Mouse (Mus musculus): ENCODE data around the gene Slc4a4. TPM values are rescaled to one million over a fixed set of nuclear protein-coding genes. Genes with fewer than 3 reads are reported as not detected.

Slc4a4 gene
- polyA plus RNA-seq (2015; fragmentation: Nextera tagmentation; extraction: Ambion mirVana) = 12.2 and 13.4 TPM in 2 replicates

DNA sequence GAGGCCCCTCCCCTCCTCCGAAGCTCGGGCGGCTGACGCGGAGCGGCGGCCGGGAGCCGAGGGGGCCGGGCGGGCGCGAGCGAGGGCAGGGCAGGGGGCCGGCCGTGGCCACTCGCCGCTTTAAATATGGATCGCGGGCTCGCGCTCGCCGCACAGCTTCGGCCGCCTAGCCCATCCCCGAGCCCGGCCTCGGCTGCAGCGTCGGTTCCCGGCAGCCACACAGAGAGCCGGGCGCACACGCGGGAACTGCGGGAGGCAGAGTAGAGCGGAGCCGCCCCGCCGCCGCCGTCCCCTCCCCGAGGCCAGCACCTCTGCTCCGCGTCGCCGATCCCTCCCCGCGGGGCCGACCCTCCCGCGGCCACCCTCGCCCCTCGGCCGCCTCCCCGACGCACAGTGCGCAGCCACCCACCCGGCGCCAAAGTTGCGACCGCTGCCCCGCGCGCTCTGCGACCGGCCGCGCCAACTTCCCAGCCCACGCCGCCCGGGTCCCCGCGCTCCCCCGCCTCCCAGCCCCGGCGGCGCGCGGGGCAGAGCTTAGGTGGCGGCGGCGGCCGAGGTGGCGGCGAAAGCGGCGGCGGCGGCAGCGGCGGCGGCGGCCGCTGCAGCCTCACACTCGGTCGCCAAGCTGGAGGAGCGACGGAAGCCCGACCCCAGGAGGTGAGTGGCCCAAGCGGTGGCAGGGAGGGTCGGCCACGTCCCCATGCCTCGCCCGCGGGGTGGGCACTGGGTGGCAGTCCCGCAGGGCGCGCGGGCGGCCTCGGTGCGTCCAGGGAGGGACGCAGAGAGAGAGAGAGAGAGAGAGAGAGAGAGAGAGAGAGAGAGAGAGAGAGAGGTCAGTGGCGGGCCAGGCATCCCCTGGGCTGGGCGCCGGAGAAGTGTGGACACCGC lies at the start of gene Slc4a4:
Gene Slc4a4 (plus strand): TSS at position 151 of the 888 bp plus-strand sequence.
- Histone ChIP-seq H3K9me3 (replicated peaks) (no peaks in the 10 kb centered on the region), H3K4me3 (replicated peaks) (peak within 1 kb of the TSS; percentile 65), H3K4me1 (peaks cover 15% of the 10 kb centered on the region), H3K27ac (replicated peaks) (peak within 1 kb of the TSS; percentile 33; the same call in 1 of the 2 replicates), H3K27me3 (replicated peaks) (peaks cover 7% of the 10 kb centered on the region; the same call in 1 of the 2 replicates), H3K4me2 (peak within 1 kb of the TSS; percentile 93), H3K36me3 (no peaks in the 10 kb centered on the region), H3K9ac (replicated peaks) (peak within 1 kb of the TSS; percentile 68)
- ATAC-seq (ENCODE audit: low FRiP score) = peak; percentile 81
- 1% methylated on average over 69 of the region's 119 CpGs for WGBS

DNA sequence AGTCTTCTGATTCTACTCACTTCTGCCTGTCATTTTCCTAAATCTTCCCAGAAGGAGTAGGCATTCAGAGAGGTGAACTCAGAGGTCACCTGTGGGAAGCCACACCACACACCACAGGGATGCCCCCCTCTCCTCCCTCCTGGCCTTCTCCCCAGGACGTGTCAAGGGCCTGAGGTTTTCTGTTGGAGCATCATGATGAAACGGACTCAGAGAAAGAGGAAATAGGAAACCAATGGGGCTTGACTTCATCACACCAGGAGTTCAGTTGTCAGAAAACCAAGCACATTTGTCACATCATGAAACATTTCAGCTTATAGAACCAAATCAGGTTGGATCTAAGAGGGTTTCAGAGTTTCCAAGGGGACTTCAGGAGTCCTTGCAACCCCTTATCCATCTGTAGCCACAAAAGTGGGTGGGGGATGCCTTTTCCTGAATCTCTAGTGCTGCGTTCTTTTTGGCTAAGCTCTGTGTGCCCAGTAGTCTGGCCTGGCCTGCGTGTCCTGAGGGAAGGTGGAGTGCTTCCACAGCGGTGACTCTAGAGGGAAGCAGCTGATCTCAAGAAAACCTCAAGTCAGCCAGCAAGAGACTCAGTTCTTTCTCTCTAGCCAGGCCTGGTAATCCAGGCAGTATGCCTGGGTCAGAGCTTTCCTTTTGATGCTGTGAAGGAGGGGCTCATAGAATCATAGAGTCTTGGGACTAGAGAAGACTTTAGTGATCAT lies 46.4 kb upstream of the Slc4a4 start:
- H3K36me3 ChIP-seq = no peaks in the 10 kb centered on the region
- 77% methylated on average over 5 of the region's 5 CpGs for WGBS
- no peaks in the 10 kb centered on the region for H3K27me3 ChIP-seq (replicated peaks)
- ATAC-seq (ENCODE audit: low FRiP score) = no peak
- no peak overlapping the region for H3K27ac ChIP-seq (replicated peaks)
- no peak overlapping the region for H3K4me3 ChIP-seq (replicated peaks)
- no peaks in the 10 kb centered on the region for H3K9me3 ChIP-seq (replicated peaks)
- H3K9ac ChIP-seq (replicated peaks) = no peak overlapping the region
- H3K4me2 ChIP-seq = no peak overlapping the region
- H3K4me1 ChIP-seq = no peaks in the 10 kb centered on the region

DNA sequence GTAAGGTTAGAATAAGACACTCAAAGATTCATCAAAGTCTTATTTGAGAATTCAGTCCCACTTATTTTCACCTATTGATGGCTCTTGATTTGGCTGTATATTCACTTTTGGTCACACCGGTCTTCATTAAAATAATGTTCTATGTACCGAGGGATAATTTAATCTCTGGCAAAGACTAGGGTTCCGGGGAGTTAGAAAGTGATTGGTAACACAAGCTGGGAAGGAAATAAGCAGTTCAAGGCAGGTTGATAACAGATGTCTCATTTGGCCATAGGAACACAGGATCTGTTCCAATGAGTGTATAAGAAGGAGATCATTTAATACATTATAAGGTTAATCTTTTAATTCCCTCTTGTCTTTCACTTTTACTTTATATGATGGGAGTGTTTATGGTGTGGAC lies 29.3 kb upstream of the Slc4a4 start:
- WGBS = 95% methylated on average over 3 of the region's 3 CpGs
- H3K27me3 ChIP-seq (replicated peaks) = no peaks in the 10 kb centered on the region

DNA sequence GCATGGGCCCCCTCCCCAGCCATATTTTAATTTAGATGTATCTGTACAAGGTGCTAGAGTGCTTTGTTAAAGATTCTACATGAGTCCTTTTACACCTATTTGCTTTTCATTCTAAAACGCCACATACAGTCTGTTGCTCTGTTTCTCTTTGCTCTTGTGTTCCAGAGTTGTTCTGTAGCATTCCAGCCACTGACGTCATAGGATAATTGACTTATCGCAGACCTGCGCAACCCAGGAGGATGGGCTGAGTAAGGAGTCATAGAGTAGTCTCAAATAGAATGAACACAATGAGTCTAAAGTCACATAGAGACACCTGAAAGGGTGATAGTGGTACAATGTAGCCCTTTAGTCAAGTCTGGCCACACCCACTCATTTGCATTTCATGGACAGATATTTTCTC lies 28.8 kb upstream of the Slc4a4 start:
- Histone ChIP-seq H3K36me3 (no peaks in the 10 kb centered on the region), H3K9ac (replicated peaks) (no peak overlapping the region), H3K4me1 (no peaks in the 10 kb centered on the region), H3K27me3 (replicated peaks) (no peaks in the 10 kb centered on the region), H3K27ac (replicated peaks) (no peak overlapping the region), H3K9me3 (replicated peaks) (no peaks in the 10 kb centered on the region), H3K4me2 (no peak overlapping the region), H3K4me3 (replicated peaks) (no peak overlapping the region)
- ATAC-seq (ENCODE audit: low FRiP score) = no peak
- 92% methylated on average over 4 of the region's 4 CpGs for whole genome bisulfite sequencing

More for the DNA sequence above, 29.3 kb upstream of the Slc4a4 start:
- no peaks in the 10 kb centered on the region for H3K9me3 ChIP-seq (replicated peaks)
- H3K36me3 ChIP-seq = no peaks in the 10 kb centered on the region
- H3K4me3 ChIP-seq (replicated peaks) = no peak overlapping the region
- no peaks in the 10 kb centered on the region for H3K4me1 ChIP-seq
- no peak overlapping the region for H3K4me2 ChIP-seq
- H3K9ac ChIP-seq (replicated peaks) = no peak overlapping the region
- H3K27ac ChIP-seq (replicated peaks) = no peak overlapping the region
- ATAC-seq (ENCODE audit: low FRiP score) = no peak

DNA sequence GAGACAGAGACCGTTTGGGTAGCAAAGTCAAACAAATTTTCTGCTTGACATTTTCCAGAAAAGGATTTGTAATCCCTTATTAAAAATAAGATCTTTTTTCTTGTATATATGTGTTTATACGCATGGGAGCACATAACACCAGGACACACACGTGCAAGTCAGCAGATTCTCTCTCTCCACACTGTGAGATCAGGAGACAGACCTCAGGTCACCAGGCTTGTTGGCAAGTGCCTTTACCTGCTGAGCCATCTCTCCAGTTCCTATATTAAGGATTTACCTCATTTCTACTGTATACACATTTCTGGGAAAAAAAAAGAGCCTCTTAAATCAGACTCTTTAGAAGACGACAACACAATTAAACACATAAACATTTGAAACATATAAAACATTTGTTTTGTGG lies 28.4 kb upstream of the Slc4a4 start:
- WGBS = 81% methylated on average over 4 of the region's 4 CpGs
- ATAC-seq (ENCODE audit: low FRiP score) = no peak
- Histone ChIP-seq H3K9me3 (replicated peaks) (no peaks in the 10 kb centered on the region), H3K27ac (replicated peaks) (no peak overlapping the region), H3K9ac (replicated peaks) (no peak overlapping the region), H3K4me1 (no peaks in the 10 kb centered on the region), H3K36me3 (no peaks in the 10 kb centered on the region), H3K4me3 (replicated peaks) (no peak overlapping the region), H3K4me2 (no peak overlapping the region), H3K27me3 (replicated peaks) (no peaks in the 10 kb centered on the region)

DNA sequence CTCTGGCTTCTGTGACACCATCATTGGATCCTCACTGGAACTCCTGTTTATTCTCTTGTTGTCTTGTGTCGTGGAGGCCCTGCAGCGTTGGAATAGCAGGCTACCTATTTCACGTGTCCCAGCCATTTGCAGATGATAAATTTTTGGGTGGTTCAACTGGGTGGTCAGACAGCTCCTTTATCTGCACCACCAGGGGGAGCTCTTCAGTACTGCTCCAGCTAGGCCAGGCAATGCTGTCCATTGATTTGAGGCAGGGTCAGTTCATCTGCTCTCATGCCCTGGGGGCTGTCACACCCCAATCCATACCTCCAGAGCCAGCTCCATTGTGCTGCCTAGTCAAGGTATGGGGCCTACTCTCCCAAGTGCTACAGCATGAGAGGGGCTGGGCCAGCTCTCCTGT lies 24.5 kb upstream of the Slc4a4 start:
- ATAC-seq (ENCODE audit: low FRiP score) = no peak
- H3K4me3 ChIP-seq (replicated peaks) = no peak overlapping the region
- no peaks in the 10 kb centered on the region for H3K4me1 ChIP-seq
- no peak overlapping the region for H3K27ac ChIP-seq (replicated peaks)
- H3K9ac ChIP-seq (replicated peaks) = no peak overlapping the region
- no peak overlapping the region for H3K4me2 ChIP-seq
- H3K36me3 ChIP-seq = no peaks in the 10 kb centered on the region
- 76% methylated on average over 3 of the region's 3 CpGs for WGBS
- no peaks in the 10 kb centered on the region for H3K27me3 ChIP-seq (replicated peaks)
- no peaks in the 10 kb centered on the region for H3K9me3 ChIP-seq (replicated peaks)

DNA sequence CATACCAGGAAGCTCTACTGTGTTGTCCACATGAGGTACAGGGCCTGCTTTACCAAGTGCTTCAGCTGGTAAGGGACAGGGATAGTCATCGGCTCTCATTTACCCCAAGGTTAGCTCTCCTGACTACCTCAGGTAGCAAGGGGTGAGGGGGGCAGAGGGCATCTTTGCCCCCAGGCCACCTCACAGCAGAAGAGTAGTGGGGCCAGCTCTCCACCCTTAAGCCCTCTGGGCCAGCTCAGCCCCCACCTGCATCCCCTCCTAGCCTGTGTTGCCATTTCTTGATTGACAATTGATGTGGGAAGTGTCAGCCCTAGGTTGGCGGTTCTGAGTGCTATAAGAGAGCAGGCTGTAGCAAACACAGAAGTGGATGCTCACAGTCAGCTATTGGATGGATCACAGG lies 23.8 kb upstream of the Slc4a4 start:
- H3K4me3 ChIP-seq (replicated peaks) = no peak overlapping the region
- ATAC-seq (ENCODE audit: low FRiP score) = no peak
- WGBS = 97% methylated on average over 2 of the region's 2 CpGs
- H3K9me3 ChIP-seq (replicated peaks) = no peaks in the 10 kb centered on the region
- no peak overlapping the region for H3K4me2 ChIP-seq
- H3K27ac ChIP-seq (replicated peaks) = no peak overlapping the region
- H3K9ac ChIP-seq (replicated peaks) = no peak overlapping the region
- no peaks in the 10 kb centered on the region for H3K4me1 ChIP-seq
- H3K27me3 ChIP-seq (replicated peaks) = no peaks in the 10 kb centered on the region
- H3K36me3 ChIP-seq = no peaks in the 10 kb centered on the region

DNA sequence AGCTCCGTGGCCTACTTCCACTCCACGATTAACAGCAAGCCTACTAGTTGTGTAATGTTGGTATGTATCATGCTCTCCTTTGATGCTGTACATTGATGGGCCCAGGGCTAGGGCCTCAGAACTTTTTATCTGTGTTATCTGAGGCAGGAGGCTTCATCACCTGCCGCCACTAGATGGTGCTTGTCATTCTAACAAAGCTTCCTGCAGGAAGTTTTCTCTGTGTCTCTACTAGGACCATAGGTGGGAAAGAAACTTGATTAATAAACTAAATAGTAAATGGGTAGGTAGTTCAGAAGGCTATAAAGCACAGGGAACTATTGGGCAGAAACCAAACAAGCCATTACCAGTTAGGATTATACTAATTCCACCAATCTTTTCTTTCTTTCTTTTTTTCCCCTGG lies 2.5 kb upstream of the Slc4a4 start:
- peaks cover 7% of the 10 kb centered on the region; the same call in 1 of the 2 replicates for H3K27me3 ChIP-seq (replicated peaks)
- no peak overlapping the region for H3K4me2 ChIP-seq
- peaks cover 15% of the 10 kb centered on the region for H3K4me1 ChIP-seq
- H3K4me3 ChIP-seq (replicated peaks) = no peak overlapping the region
- 0 out of 2 replicates have a peak, but pooled peaks have one; percentile 18 for ATAC-seq (ENCODE audit: low FRiP score)
- no peaks in the 10 kb centered on the region for H3K36me3 ChIP-seq
- H3K27ac ChIP-seq (replicated peaks) = no peak overlapping the region
- no peaks in the 10 kb centered on the region for H3K9me3 ChIP-seq (replicated peaks)
- 23% methylated on average over 3 of the region's 3 CpGs for WGBS
- no peak overlapping the region for H3K9ac ChIP-seq (replicated peaks)

DNA sequence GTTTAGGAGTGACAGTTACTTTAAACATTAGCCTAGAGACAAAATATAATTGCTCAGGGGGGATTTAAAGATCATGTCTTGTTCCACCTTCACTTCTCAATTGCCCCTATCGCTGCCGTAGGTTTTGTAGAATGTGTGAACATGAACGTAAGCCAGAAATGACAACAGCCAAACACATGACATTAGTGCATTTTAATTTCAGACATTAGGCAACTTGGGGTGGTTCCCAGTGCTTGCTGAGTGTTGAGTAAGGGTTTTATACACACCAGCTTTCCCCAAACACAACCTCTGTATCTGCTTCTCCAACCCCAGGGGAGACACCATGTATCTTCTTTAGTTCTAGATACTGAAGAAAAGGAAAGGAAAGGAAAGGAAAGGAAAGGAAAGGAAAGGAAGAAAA lies 1.1 kb upstream of the Slc4a4 start:
- peaks cover 15% of the 10 kb centered on the region for H3K4me1 ChIP-seq
- H3K4me2 ChIP-seq = no peak overlapping the region
- peaks cover 7% of the 10 kb centered on the region; the same call in 1 of the 2 replicates for H3K27me3 ChIP-seq (replicated peaks)
- no peaks in the 10 kb centered on the region for H3K9me3 ChIP-seq (replicated peaks)
- ATAC-seq (ENCODE audit: low FRiP score) = no peak
- H3K9ac ChIP-seq (replicated peaks) = no peak overlapping the region
- H3K36me3 ChIP-seq = no peaks in the 10 kb centered on the region
- WGBS = 85% methylated on average over 3 of the region's 3 CpGs
- H3K27ac ChIP-seq (replicated peaks) = no peak overlapping the region
- no peak overlapping the region for H3K4me3 ChIP-seq (replicated peaks)

DNA sequence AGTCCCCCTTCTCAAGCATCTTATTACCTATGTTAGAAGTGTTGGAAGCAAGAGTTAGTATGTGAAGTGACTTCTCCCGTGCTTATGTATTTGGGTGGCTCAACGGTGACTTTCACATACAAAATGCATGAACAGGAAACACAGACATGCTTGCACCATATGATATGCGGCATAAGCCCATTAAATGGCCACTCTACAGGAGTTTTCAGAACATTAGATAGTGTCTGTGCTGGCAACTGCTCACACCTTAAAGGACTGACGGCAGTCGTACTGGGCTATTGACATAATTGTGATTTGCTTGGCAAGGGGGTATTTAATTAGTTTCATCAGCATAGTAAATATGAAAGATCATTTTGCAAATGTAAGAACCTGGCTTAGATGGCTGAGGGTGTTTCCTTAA lies 674 bp upstream of the Slc4a4 start:
- no peak overlapping the region for H3K27ac ChIP-seq (replicated peaks)
- H3K4me1 ChIP-seq = peaks cover 15% of the 10 kb centered on the region
- H3K4me2 ChIP-seq = peak overlapping the region; percentile 93
- ATAC-seq (ENCODE audit: low FRiP score) = no peak
- peaks cover 7% of the 10 kb centered on the region; the same call in 1 of the 2 replicates for H3K27me3 ChIP-seq (replicated peaks)
- no peaks in the 10 kb centered on the region for H3K36me3 ChIP-seq
- no peak overlapping the region for H3K9ac ChIP-seq (replicated peaks)
- WGBS = 52% methylated on average over 5 of the region's 5 CpGs
- peak overlapping the region; percentile 65 for H3K4me3 ChIP-seq (replicated peaks)
- H3K9me3 ChIP-seq (replicated peaks) = no peaks in the 10 kb centered on the region

DNA sequence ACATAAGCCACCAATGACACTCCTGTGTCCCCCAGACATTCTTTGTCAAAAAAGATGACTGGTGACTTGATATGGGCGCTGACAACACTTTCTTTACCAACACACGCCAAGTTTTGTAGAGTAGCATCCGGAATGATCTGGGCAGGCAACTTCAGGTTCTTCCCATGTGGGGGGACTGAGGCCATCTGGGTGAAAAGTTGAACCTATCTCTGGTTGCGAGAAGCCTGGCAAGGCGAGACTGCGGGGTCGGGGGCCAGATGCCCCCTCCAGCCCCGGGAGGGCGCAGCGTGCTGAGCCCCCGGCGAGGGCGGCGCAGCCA lies 310 bp upstream of the Slc4a4 start:
- Histone ChIP-seq H3K4me1 (peaks cover 15% of the 10 kb centered on the region), H3K27me3 (replicated peaks) (peaks cover 7% of the 10 kb centered on the region; the same call in 1 of the 2 replicates), H3K36me3 (no peaks in the 10 kb centered on the region), H3K9me3 (replicated peaks) (no peaks in the 10 kb centered on the region), H3K9ac (replicated peaks) (peak overlapping the region; percentile 68), H3K4me3 (replicated peaks) (peak overlapping the region; percentile 65), H3K4me2 (peak overlapping the region; percentile 93), H3K27ac (replicated peaks) (no peak overlapping the region)
- WGBS = under 1% methylated on average over 14 of the region's 14 CpGs
- no peak for ATAC-seq (ENCODE audit: low FRiP score)

Measured in neural tube, embryonic 15.5 days (tissue).